Mouse (Mus musculus): Measurements from ENCODE around the gene Cdc34. TPM values are rescaled to one million over a fixed set of nuclear protein-coding genes. Genes with fewer than 3 reads are reported as not detected.

The Cdc34 gene
- total RNA-seq, 2 experiments from 2014 or later: 76.2 to 90.0 TPM

DNA sequence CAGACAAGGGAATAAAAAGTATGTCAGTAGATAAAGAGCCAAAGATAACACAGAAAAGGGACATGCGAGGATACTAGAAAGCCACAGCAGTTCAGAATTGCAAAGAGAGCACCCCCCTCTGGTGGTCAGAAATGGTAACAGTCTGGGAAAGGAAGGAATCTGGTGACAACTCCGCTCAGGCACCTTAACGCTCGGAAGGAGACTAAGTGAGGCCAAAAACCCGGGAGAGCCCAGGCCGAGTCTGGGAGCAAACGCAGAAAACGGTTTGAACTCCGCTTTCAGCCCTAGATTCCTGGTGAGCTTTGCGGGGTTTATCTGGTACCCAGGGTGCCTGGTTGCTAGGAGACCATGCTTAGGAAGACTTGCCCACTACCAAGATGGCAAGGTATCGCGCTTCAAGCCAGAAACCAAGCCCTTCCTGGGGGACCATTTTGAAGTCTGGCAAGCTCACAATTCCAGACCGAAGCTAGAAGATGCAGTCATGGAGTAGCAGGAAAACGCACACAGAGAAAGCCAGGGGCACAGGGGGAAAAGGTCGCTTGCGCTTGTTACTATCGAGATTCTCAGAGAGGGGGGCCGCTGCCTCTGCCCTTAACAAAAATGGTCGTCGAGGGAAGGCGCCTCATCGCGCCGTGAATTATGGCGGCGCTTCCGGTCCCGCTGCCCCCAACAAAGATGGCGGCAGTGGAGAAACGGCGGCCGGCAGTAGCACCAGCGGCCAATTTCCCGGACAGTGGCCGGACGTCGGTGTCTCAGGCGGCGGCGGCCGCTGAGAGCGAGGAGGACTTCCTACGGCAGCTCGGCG is 13.0 kb upstream of the Cdc34 start, which contains the start of gene Tpgs1:
Gene Tpgs1 (plus strand): TSS at position 599 of the 805 bp plus-strand sequence.
- peak; percentile 90 to 92 for DNase-seq (ENCODE audit: low spot score in 2 of 2)
- intact Hi-C loops (cut with DNase I): loop anchor here (1.0 to 10.0 kb wide), 3 partner anchors 12 to 914 kb away; partner anchors contain the start of gene Ccdc105

DNA sequence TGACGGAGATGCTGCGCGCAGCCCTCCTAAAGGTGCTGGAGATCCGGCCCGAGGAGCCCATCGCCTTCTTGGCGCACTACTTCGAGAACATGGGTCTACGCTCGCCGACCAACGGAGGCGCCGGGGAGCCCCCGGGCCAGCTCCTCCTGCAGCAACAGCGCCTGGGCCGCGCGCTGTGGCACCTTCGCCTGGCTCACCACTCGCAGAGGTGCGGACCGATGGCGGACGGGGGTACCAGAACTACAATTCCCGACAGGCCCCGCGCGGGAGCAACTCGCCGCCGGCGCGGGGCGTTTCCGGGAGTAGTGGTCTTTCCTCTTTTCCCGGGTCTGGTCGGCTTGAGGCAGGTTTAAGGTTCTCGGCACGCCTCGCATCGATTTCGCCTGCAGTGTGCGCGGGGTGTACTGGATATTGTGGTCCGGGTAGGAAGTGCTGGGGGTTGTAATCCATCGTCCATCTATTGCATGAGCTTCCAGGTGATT is 12.4 kb upstream of the Cdc34 start:
- intact Hi-C loops (cut with DNase I): loop anchor here (1.0 to 10.0 kb wide), 3 partner anchors 12 to 915 kb away; partner anchors contain the start of gene Ccdc105
- peak; percentile 85 to 87 for DNase-seq (ENCODE audit: low spot score in 2 of 2)

DNA sequence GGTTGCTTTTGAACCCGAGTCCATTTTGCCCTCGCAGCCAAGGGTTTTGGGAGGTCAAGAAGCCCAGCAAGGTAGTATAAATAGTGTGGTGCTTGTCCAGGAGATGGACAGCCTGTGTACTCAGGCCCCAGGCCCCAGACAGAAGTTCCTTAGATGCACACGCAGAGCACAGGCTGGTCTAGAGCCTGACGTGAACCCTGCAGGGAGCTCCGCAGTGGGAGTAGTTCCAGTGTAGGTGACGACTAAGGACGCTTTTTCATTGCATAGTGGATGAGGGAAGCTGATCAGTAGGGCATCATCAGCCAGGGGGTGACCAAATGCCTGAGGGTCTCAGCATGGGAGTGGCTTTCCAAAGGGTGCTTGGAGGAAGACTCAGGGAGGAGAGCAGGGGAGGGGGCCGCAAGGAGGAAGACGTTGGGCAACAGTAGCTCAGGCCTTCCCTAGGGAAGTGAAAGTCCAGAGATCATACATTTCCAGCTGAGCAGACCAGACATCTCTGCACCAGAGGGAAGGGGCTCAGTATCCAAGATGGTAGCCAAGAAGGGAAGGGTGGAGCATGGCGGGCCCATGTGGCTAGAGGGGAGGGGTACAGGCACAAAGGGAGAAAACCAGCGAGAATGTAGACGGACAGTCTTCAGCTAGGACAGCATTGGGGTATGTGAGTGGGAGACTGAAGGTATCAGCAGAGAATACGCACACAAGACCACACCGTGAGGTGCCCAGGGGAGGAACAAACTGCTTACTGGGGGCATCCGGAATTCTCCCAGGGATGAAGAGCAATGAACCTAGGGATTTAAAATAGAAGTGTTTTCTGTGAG is 11.7 kb upstream of the Cdc34 start:
- intact Hi-C loops (cut with DNase I): no loop called here

DNA sequence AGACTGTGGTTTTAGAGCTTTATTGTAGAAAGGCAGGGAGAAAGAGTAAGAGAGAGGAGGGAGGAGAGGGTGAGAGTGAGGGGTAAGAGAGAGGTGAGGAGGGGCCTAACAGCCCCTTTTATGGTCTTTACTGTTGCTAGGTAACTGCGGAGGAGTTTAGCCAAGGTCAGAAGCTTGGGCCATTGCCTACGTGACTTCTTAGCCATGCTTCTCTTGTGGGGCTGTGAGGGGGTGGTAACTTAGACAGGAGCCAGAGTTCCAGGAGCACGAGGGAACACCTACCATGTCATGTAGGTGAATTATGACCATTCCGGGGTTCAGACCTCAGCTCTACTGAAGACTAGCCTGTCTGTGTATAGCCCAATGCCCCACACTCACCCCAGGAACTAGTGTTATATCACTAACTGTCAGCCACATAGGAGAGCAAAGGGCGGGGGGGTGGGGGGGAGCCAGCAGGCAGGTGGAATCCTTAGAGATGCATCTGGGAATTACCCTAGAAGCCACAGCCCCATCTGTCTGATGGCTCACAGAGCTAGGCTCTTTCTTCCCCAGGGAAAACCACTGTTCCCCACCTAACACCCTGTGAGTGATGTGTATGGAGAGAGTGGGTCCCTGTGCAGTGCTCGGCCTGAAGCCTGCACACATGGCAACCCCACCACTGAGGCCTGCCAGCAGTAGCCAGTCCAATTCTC is 10.5 kb upstream of the Cdc34 start:
- DNase-seq (ENCODE audit: low spot score in 2 of 2): no peak
- intact Hi-C loops (cut with DNase I): no loop called here

More for the DNA sequence above, 11.7 kb upstream of the Cdc34 start:
- DNase-seq (ENCODE audit: low spot score in 2 of 2): no peak

DNA sequence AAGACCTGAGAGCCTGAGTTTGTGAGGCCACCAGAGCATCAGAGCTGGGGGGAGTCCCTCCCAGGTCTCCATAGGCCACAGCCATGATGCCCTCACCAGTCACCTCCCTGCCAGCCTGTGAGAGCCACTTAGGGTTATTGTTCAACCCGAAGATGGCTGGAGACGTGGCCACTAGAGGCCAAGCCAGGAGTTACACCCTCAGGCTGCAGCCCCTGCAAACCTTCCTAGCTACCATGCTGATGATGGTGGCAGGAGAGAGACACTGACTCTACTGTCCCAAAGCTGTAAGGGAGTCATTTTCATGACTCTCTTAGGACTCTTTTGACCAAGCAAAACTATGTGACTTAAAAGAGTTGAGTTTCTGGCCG is 9.9 kb upstream of the Cdc34 start:
- intact Hi-C loops (cut with DNase I): no loop called here
- no peak for DNase-seq (ENCODE audit: low spot score in 2 of 2)

DNA sequence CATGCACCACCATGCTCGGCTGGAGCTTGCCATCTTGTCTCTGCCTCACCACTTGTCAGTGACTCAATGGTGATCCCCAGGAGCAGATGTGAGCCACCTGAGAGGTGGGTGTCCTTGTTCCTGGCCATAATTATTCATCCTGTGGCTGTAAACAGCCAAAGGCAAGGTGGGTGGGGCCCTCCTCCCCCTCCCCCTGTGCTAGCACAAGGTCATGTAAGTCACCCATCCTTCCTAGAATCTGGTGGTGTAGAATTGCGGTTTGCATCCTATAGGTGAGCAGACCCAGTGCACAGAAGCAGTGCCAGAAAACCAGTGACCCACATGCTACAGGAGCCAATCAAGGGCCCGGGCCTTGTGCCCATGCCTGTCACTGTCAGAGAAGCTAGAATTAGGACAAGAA is 8.9 kb upstream of the Cdc34 start:
- intact Hi-C loops (cut with DNase I): no loop called here
- no peak for DNase-seq (ENCODE audit: low spot score in 2 of 2)

DNA sequence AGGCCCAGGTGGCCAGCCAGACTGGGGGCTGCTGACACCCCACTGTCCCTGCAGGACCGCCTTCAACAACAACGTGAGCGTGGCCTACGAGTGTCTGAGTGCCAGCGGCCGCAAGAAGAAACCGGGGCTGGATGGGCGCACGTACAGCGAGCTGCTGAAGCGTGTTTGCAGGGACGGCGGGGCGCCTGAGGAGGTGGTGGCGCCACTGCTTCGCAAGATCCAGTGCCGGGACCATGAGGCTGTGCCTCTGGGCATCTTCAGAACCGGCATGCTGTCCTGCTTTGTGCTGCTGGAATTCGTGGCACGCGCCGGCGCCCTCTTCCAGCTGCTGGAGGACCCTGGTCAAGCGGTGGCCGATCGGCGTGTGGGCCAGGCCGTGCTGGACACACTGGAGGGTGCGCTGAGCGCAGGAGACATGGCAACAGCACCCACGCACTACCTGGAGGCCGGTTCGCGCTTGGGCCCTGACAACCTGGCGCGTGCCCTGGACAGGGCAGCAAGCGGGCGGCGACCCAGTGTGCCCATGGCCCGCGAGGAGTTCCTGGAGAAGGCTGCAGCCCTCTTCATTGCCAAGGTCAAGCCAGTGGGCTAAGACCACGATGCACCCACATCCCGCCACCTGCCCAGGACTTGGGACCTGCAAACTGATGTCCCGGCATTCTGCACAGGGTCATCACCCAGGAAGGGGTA is 6.5 kb upstream of the Cdc34 start:
- DNase-seq (ENCODE audit: low spot score in 2 of 2): no peak
- intact Hi-C loops (cut with DNase I): no loop called here

DNA sequence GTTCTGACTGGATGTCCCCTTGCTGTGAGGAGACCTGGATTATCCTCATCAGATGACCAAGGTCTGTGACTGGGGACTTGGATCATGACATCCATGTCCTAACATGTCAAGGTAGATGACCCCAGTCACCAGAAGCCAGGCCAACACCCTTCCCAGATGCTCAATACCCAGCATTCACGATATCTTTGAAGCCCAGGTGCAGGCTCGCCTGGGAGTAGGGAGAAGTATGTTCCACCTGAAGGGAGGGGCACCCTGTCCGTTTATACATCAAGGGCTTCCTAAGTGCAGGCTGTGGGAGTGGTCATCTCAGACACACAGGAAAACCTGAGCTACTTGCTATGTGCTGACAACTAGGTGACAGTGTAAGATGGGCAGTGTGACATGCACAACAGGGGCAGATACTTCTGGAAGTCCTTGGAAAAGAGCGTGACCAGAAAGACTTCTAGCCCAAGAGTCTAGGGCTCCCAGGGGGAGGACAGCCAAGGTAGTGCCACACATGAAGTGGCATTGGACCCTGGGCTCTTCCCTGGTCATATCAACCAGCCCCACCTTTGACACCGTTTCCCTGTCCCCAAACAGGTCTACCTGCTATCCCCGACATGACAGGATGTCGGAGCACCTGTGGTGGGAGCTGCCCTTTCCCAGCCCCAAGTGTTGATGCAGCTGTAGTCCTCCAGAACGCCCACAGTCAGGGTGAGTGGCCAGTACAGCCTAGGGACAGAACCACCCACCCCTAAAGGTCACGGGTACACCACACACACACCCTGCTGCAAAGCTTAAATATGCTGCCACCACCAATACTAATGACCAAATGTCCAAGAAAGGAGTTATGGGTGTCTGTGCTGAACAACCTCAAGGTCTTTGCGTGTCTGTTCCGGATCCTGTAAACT is 1.1 kb upstream of the Cdc34 start:
- intact Hi-C loops (cut with DNase I): loop anchor here (1.0 kb wide), 1 partner anchor 12 kb away; the partner anchor contains the start of gene Tpgs1
- no peak for DNase-seq (ENCODE audit: low spot score in 2 of 2)

DNA sequence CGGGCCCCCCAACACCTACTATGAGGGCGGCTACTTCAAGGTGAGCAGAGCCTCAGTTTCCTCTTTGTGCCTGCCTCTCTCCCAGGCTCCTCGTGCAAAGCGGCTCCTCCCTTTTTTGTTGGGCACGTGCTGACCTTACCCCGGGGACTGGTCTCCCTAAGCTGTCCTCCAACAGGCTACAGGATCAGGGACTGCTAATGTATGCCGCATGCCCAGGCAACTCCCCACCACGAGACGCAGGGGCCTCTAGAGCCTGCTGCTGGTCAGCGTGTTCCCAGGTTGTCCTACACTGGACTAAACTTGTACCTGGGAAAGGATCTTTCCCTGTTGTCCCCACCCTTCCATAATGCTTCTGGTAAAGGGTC is 538 bp downstream of the Cdc34 start:
- intact Hi-C loops (cut with DNase I): no loop called here
- no peak for DNase-seq (ENCODE audit: low spot score in 2 of 2)

DNA sequence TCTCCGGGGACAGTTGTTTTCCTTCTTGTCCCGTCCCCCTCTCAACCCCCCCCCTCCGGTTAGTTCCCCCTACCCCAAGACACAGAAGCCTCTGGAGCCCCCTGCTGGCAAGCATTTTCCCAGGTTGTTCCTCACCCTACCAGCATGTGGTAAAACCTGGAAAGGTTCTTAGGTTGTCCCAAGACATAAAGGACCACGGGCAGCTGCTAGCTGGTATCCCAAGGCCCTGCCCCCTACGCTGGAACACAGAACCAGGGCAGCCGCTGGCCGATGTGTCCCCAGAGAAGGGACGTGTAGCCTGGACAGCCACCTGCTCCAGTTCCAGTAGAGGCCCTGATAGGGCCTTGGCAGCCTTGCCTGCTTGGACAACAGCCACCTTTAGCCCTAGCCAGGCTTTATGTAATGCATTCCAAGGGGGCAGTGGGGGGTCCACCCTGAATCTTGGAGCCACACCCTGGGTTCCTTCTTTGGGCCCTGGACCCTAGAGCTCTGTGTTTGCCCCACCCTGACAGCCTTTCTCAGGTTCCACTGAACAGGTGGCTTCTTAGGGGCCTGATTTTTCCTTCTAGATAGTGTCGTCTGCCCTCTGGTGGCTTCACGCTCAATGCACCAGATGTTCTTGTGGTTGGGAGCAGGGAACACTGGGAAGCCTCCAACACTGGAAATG is 1.1 kb downstream of the Cdc34 start:
- DNase-seq (ENCODE audit: low spot score in 2 of 2): no peak
- intact Hi-C loops (cut with DNase I): no loop called here

DNA sequence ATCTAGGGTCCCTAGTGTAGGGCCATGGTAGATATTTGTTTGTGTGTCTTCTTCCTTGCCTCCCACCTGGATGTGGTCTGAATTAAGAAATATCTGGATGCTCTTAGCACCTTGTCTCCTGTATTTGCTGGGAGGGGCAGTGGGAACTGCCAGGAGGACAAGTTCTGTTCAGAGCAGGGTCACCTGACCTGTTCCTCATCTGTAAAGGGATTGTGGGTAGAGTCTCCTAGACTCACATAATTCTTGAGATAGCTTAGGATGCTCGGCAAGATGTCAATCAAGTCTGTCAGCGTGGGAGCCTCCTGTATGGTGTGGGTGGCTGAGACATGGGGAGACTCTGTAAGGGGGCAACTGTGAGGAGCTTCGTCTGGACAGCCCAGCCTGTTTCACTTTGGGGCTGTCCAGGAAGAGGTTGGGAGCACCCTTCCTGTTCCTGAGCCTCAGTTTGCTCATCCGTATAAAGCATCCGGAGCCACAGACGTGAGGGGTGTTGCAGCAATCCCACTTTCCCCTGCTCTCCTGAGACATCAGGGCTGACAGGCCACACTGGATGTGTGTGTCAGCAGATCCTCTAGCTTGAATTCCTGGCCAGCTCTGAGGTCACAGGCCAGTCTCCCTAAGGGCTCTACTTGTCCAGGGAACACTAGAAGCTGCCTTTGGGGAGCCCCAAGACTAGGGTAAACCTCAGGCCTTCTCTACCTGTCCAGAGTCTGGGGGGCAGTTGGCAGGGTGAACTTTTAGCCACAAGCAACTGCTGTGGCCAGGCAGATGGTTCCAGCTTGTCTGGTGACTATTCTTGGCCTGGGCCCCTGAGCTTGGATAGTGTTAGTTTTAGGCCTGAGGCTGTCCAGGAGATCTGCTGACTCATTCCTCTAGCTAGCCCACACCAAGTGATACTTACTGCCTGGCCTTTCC is 2.0 kb downstream of the Cdc34 start:
- intact Hi-C loops (cut with DNase I): no loop called here
- DNase-seq (ENCODE audit: low spot score in 2 of 2): no peak

DNA sequence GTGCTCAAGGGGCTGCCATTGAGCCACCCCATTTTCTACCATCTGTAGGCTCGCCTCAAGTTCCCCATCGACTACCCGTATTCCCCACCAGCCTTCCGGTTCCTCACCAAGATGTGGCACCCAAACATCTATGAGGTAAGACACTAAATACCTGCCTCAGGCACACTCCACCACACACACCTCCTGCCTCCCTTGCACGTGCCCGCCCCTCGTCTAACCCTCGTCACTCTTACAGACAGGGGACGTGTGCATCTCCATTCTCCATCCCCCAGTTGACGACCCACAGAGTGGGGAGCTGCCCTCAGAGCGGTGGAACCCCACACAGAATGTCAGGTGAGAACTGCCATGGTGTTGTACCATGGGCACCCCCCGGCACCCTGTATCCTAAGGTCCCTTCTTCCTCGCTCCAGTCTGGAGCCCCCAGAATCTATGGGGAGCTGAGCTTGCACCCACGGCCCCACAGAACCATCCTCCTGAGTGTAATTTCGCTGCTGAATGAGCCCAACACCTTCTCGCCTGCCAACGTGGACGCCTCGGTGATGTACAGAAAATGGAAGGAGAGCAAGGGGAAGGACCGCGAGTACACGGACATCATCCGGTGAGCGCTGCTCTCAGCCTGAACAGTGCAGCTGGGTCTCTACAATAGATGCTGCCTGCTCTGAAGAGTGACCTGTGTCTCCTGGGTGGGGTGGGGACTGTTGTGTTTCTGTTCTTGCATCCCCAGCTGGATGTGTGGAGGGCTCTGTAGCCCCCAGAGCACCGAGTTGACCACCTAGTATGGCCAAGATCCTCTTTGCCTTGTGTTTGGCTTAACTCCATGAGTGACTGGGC is 3.0 kb downstream of the Cdc34 start:
- intact Hi-C loops (cut with DNase I): no loop called here
- DNase-seq (ENCODE audit: low spot score in 2 of 2): no peak

DNA sequence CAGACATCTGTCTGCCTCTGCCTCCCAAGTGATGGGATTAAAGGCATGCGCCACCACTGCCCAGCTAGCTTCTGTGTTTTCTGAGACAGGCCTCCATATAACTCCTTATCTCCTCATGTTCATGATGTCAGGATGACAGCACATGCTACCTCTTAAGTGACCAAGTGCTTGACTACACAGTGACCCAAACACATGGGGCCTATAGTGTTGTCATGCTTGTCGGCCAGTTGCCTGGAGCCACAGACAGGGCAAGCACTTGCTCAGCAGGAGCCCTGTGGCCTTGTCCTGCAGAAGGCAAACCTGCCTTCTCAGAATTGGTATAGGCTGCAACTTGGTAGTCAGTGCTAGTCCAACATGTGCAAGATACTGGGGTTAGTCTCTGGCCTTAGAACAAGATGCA is 4.2 kb downstream of the Cdc34 start:
- no peak for DNase-seq (ENCODE audit: low spot score in 2 of 2)
- intact Hi-C loops (cut with DNase I): no loop called here

DNA sequence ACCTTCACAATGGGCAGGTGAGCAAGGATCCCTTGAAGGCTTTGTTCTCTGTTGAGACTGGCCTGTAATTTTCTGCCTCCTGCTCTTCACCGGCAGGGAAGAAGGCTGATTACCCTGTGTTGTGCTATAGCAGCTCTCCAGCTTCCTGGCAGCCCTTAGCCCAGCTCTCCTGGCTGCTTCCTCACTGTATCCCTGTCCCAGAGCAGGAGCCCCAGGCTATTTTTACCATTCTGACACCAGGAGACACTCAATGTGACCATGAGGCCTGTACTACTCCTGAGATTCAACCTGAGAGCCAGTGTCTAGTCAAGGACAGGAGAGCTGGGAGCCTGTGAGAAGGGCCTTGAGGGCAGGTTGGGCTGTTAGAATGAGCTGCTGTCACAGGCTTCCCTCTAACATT is 4.7 kb downstream of the Cdc34 start:
- DNase-seq (ENCODE audit: low spot score in 2 of 2): no peak
- intact Hi-C loops (cut with DNase I): no loop called here

DNA sequence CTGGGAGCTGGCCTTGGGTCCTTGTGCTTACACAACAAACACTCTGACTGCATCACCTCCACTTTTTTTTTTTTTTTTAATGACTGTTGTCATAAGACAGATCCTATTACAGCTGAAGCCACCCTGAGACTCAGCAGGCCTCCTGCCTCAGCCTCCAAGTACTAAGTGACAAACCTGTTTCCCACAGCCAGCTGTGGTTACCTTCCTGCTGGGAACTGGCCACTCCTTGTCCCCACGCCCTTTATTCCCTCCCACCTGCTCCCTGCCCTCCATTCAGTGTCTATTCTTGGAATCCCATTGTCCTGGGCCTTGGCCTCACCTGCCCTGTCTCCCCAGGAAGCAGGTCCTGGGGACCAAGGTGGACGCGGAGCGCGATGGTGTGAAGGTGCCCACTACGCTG is 5.5 kb downstream of the Cdc34 start:
- intact Hi-C loops (cut with DNase I): no loop called here
- no peak for DNase-seq (ENCODE audit: low spot score in 2 of 2)

DNA sequence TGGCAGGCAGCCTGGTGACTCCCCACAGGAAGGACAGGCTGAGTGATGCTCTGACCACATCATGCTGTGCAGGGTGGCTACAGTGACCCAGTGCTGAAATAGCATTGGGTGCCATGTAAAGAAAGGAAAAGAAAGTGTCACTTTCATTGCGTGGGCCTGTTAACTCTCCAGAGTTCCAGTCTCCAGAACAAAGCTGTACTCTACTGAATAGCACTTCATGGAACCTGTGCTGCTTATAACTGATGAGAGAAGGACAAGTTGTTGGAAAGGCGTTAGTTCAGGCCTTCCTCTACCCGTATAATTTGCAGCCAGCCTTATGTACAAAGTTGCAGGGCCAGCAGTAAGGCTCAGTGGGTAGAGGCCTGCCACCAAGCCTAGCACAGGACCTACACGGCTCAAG is 6.7 kb downstream of the Cdc34 start, which contains the start of gene Gzmm:
Gene Gzmm (plus strand): TSS at position 301 of the 400 bp plus-strand sequence.
- intact Hi-C loops (cut with DNase I): no loop called here
- no peak for DNase-seq (ENCODE audit: low spot score in 2 of 2)
